Mouse (Mus musculus): Measurements from ENCODE around the gene Qrsl1.

- no peak for TF ChIP-seq CTCF (IDR thresholded peaks at IDR 0.05; ENCODE audit: low read depth)
- TF ChIP-seq EP300 (optimal IDR thresholded peaks at IDR 0.05) = no peak
Observed at GRCm38 (mm10) chr10:43900883-43901570, 518 bp downstream of the Qrsl1 start.

All from stomach, postnatal 0 days (tissue).